In the genomic region with DNA sequence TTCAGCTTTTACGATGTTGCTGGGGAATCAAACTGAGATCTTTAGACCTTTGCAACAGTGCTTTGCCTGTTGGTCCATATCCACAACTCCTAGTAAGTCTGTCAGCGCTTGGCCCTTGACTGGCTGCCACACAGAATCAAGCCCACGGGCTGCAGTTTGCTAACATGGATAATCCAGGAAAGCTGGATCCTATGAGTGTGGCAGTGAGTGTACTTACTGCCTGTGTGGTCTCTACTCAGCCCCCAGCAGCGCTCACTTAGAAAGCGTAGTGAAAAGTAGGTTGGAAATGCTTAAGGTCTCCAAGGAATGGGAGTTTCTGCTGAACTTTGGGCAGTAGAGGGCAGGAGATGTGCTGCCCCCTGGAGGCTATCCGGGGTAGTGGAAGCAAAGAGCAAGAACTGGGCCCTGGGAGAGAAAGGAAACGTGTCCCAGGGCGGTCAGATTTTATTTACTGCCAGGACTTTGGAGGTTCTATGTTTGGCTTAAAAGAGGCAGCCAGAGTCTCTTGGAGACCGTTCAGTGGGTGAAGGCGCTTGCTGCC, we compare ENCODE assay signal across 8 mouse cellular contexts. TPM values are rescaled to one million over a fixed set of nuclear protein-coding genes. Genes with fewer than 3 reads are reported as not detected.
DNase-seq lines count a peak whose midpoint lies in the region; ATAC-seq and TF ChIP-seq lines count a peak whose summit lies in the region.

No protein-coding gene starts in this region.

- H3K9ac ChIP-seq in heart, adult 2 months (ENCODE audit: low read depth, low read length), result no peak overlapping the region

- H3K27me3 ChIP-seq in heart, adult 2 months (ENCODE audit: control insufficient read depth, insufficient read depth, low read length), result no peaks in the 10 kb centered on the region
- H3K27me3 ChIP-seq in heart, embryonic 10.5 days (ENCODE audit: insufficient read depth, poor library complexity, severe bottlenecking), result no peaks in the 10 kb centered on the region

- peak overlapping the region; percentile 24; the same call in 1 of the 2 replicates for H3K27ac ChIP-seq in heart, adult 2 months
- no peak overlapping the region for H3K27ac ChIP-seq in heart, embryonic 10.5 days
- peak overlapping the region; percentile 56 for H3K27ac ChIP-seq in gastrocnemius, adult 2 months

- peak; percentile 97 for TF ChIP-seq CTCF in heart, adult 2 months (IDR thresholded peaks at IDR 0.05)
- peak; percentile 60; the same call in 1 of the 2 replicates for TF ChIP-seq CTCF in brain, embryonic 14.5 days (IDR thresholded peaks at IDR 0.05; ENCODE audit: borderline replicate concordance, extremely low read depth, insufficient read depth, insufficient read length)
- TF ChIP-seq CTCF in gastrocnemius, adult 2 months (IDR thresholded peaks at IDR 0.05), result peak; percentile 90

- no peaks in the 10 kb centered on the region; the same call in 1 of the 2 replicates for H3K79me2 ChIP-seq in heart, adult 2 months (replicated peaks; ENCODE audit: control insufficient read depth, insufficient read depth, low read length)

- intact Hi-C loops in heart, adult 2 months (cut with DNase I), result loop anchor here (1.0 kb wide), 1 partner anchor 103 kb away; no protein-coding TSS in a partner anchor
- intact Hi-C loops in gastrocnemius, adult 2 months (cut with DNase I), result loop anchor here (5.0 to 10.0 kb wide), 2 partner anchors 83 to 221 kb away; a partner anchor contains a TSS

- TF ChIP-seq EP300 in heart, adult 2 months (IDR thresholded peaks at IDR 0.05; ENCODE audit: insufficient read depth, low read depth, low read length), result no peak

- H3K36me3 ChIP-seq in heart, adult 2 months (ENCODE audit: control insufficient read depth, insufficient read depth, low read length), result peaks cover 6% of the 10 kb centered on the region
- peaks cover 6% of the 10 kb centered on the region; the same call in 1 of the 2 replicates for H3K36me3 ChIP-seq in heart, embryonic 10.5 days

- TF ChIP-seq POLR2A in heart, adult 2 months (IDR thresholded peaks at IDR 0.05; ENCODE audit: insufficient read depth, low read depth, low read length), result no peak
- TF ChIP-seq POLR2A in brain, embryonic 14.5 days (IDR thresholded peaks at IDR 0.05; ENCODE audit: borderline replicate concordance, extremely low read depth, insufficient read depth, insufficient read length, poor library complexity, severe bottlenecking), result no peak

- peak; percentile 93 for ATAC-seq in CD4-positive, CD25-positive, alpha-beta regulatory T cell, adult 4 months
- peak; percentile 96 for ATAC-seq in megakaryocyte progenitor cell, adult 5-6 weeks (replicated peaks; ENCODE audit: poor library complexity)

- peak; percentile 69 to 84 for DNase-seq in heart, adult 2 months
- no peak for DNase-seq in heart, embryonic 10.5 days (ENCODE audit: low spot score)
- peak; percentile 11 for DNase-seq in brain, embryonic 14.5 days (ENCODE audit: low read depth)
- peak; percentile 78 for DNase-seq in gastrocnemius, adult 2 months
- peak; percentile 29 for DNase-seq in layer of hippocampus, adult 9-10 months (ENCODE audit: low spot score)
- peak; percentile 57 to 78 for DNase-seq in thymus, postnatal 10 days (ENCODE audit: low spot score in 2 of 2)

- H3K9me3 ChIP-seq in heart, embryonic 10.5 days, result no peaks in the 10 kb centered on the region

- peaks cover 9% of the 10 kb centered on the region for H3K4me1 ChIP-seq in heart, adult 2 months (ENCODE audit: control insufficient read depth, insufficient read depth, low read length)
- H3K4me1 ChIP-seq in heart, embryonic 10.5 days, result peaks cover 21% of the 10 kb centered on the region

- H3K4me3 ChIP-seq in heart, adult 2 months, result no peak overlapping the region
- no peak overlapping the region for H3K4me3 ChIP-seq in heart, embryonic 10.5 days
- no peak overlapping the region for H3K4me3 ChIP-seq in gastrocnemius, adult 2 months

- 53% methylated on average over 10 of the region's 10 CpGs for WGBS in heart, adult 2 months
- WGBS in heart, embryonic 10.5 days, result 60% methylated on average over 10 of the region's 10 CpGs

RNA-seq across cellular contexts. Expression of a gene that starts 20.0 kb away (rescaled TPM):
- total RNA-seq in heart, adult 2 months (2021), result 10 to 100 TPM; 15.7 to 16.4 TPM
- polyA plus RNA-seq in heart, adult 2 months (2012; rRNA removed), result 8.2 and 13.3 TPM in 2 replicates
- polyA plus RNA-seq in heart, embryonic 10.5 days (2016; fragmentation: Nextera tagmentation; extraction: Ambion mirVana), result 17.3 and 31.0 TPM in 2 replicates
- polyA plus RNA-seq in CD4-positive, CD25-positive, alpha-beta regulatory T cell, adult 4 months (2017; shearing (Covaris generic)), result 10 to 100 TPM; 22.4 to 32.8 TPM
- polyA plus RNA-seq in brain, embryonic 14.5 days (2012; rRNA removed), result 2.0 and 3.1 TPM in 2 replicates
- total RNA-seq in gastrocnemius, adult 2 months (2021), result 1 to 10 TPM; 2.3 to 5.6 TPM
- total RNA-seq in megakaryocyte progenitor cell, adult 5-6 weeks (2015), result 29.1 and 30.4 TPM in 2 replicates
- 30.4 and 33.8 TPM in 2 replicates for total RNA-seq in megakaryocyte progenitor cell, adult 5-6 weeks (2017)
